Mouse (Mus musculus) C2C12 (cell line): ENCODE results near the gene Igf1. TPM values are rescaled to one million over a fixed set of nuclear protein-coding genes. Genes with fewer than 3 reads are reported as not detected.

ENCODE experiments used
- H3K27me3 ChIP-seq: one replicate; pipeline ENCODE4 v1.6.1; 2011; ENCODE audit not compliant: control insufficient read depth, insufficient read depth, insufficient read length
- H3K36me3 ChIP-seq: one replicate; pipeline ENCODE4 v1.6.1; 2011; ENCODE audit not compliant: control insufficient read depth, insufficient read depth
- H3K4me3 ChIP-seq: one replicate; pipeline ENCODE4 v1.5.1; 2011; ENCODE audit warnings: mild to moderate bottlenecking, control low read depth; ENCODE audit not compliant: poor library complexity, insufficient read depth, severe bottlenecking
- H3K79me2 ChIP-seq: one replicate; pipeline ENCODE4 v1.6.1; 2011; ENCODE audit not compliant: control insufficient read depth, insufficient read depth
- H3K79me3 ChIP-seq: one replicate; pipeline ENCODE4 v1.6.1; 2011; ENCODE audit warnings: low read depth, control low read depth
- H3ac ChIP-seq: one replicate; pipeline ENCODE3; 2011; ENCODE audit warnings: low read depth; ENCODE audit not compliant: control insufficient read depth, insufficient read length
- CEBPB ChIP-seq: IDR thresholded peaks from one replicate; pipeline ENCODE4 v1.6.1; 2011; ENCODE audit warnings: low read depth, mild to moderate bottlenecking, control low read depth, moderate library complexity
- CTCF ChIP-seq: IDR thresholded peaks from one replicate; pipeline ENCODE4 v1.5.1; 2011; ENCODE audit not compliant: control insufficient read depth, insufficient read depth, insufficient read length
- FOSL1 ChIP-seq: IDR thresholded peaks from one replicate; pipeline ENCODE4 v1.8.0; 2011; ENCODE audit warnings: mild to moderate bottlenecking, low read length; ENCODE audit not compliant: poor library complexity, insufficient read depth, severe bottlenecking
- MAX ChIP-seq: IDR thresholded peaks from one replicate; pipeline ENCODE4 v1.6.1; 2011; ENCODE audit warnings: mild to moderate bottlenecking, control low read depth
- MYOD1 ChIP-seq: IDR thresholded peaks from one replicate; pipeline ENCODE4 v1.6.1; 2011; ENCODE audit warnings: low read depth; ENCODE audit not compliant: control insufficient read depth, insufficient read length
- MYOG ChIP-seq: IDR thresholded peaks from one replicate; pipeline ENCODE4 v1.6.1; 2011; ENCODE audit not compliant: control insufficient read depth, insufficient read length; ENCODE audit errors: extremely low read depth
- USF1 ChIP-seq: IDR thresholded peaks from one replicate; pipeline ENCODE4 v1.6.1; 2011; ENCODE audit warnings: low read depth, mild to moderate bottlenecking, control low read depth, moderate library complexity
- polyA plus RNA-seq: library from polyadenylated mRNA; unstranded; fragments of >200 nt; fragmentation: generic; extraction: Trizol; gene quantifications from one replicate; pipeline ENCODE4 v1.2.1, GENCODE M21; 2012; ENCODE audit warnings: missing spikeins

Igf1 gene
- polyA plus RNA-seq, 1 experiment, result 0.05 TPM

DNA sequence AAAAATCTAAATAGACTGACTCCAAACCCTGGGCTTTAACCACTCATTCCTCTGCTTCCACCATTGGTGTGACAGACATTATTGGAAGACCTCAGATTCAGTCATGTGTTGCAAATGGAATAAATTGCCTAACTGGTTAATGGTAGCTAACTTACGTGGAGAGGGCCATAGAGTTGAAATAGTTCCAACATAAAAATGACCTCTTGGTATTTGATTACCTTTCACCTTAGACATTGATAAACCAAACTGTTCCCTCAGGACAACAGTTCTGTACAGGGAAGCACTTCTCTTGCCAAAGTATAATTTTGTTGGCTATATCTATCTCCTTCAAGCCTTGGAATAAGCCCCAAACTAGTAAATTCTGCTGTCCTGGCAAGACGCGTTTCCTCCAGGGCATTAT is 48.1 kb downstream of the Igf1 start:
- Histone ChIP-seq H3K27me3 (no peaks in the 10 kb centered on the region), H3ac (no peak overlapping the region), H3K36me3 (no peaks in the 10 kb centered on the region), H3K4me3 (no peak overlapping the region), H3K79me3 (no peaks in the 10 kb centered on the region), H3K79me2 (no peaks in the 10 kb centered on the region)
- TF ChIP-seq CEBPB, result no peak
- no peak for TF ChIP-seq MYOG
- TF ChIP-seq USF1, result no peak
- no peak for TF ChIP-seq MYOD1
- TF ChIP-seq FOSL1, result no peak
- TF ChIP-seq MAX, result no peak
- TF ChIP-seq CTCF, result no peak

DNA sequence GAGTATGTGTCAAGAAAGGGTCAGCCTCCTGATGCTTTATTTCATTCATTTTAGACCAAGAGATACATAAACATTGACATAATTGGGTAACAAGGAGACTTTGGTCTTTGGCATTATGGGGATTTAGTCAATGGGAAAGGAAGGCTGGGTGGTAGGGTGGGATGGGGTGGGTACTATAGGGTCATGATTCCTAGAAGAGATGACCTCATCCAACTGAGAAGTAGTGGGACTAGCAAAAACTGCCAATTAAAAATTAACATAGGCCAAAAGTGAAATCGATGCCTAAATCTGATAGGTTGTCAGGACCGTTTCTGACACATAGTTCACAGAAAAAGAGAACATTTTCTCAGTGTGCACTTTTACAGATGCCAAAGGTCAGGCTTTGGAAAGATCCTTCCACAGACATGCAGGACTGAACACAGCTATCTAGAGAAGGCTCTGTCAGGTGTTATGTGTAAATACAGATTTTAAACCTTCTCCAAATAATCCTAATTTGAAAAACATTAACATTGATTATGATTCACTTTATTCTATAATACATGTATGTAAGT is 48.8 kb downstream of the Igf1 start:
- H3K79me2 ChIP-seq, result no peaks in the 10 kb centered on the region
- H3K36me3 ChIP-seq, result no peaks in the 10 kb centered on the region
- no peak overlapping the region for H3ac ChIP-seq
- no peaks in the 10 kb centered on the region for H3K27me3 ChIP-seq
- H3K4me3 ChIP-seq, result no peak overlapping the region
- H3K79me3 ChIP-seq, result no peaks in the 10 kb centered on the region
- TF ChIP-seq MAX (no peak), CTCF (no peak), MYOD1 (no peak), FOSL1 (no peak), USF1 (no peak)

DNA sequence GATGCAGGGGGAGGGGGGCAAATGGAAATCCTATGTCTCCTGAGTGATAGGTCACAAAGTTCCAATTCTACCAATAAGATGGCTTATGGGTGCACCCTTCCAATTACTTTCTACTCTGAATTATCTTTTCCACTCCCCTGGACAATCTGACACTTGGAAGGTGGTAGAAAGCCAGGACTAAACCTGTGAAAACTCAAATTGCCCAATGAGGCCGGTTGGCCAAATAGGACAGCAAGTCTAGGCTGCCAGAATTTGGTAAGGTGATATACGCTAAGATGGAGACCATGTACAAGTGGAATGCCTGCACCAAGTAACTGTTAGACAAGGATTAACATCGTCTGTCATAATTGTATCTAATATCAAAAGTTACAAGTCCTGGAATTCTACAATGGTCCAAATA is 55.8 kb downstream of the Igf1 start:
- Histone ChIP-seq H3K79me2 (no peaks in the 10 kb centered on the region), H3K36me3 (no peaks in the 10 kb centered on the region), H3K27me3 (no peaks in the 10 kb centered on the region), H3K79me3 (no peaks in the 10 kb centered on the region), H3K4me3 (no peak overlapping the region), H3ac (no peak overlapping the region)
- no peak for TF ChIP-seq FOSL1
- TF ChIP-seq CTCF, result no peak
- no peak for TF ChIP-seq CEBPB
- no peak for TF ChIP-seq MYOG
- no peak for TF ChIP-seq MAX
- no peak for TF ChIP-seq MYOD1

DNA sequence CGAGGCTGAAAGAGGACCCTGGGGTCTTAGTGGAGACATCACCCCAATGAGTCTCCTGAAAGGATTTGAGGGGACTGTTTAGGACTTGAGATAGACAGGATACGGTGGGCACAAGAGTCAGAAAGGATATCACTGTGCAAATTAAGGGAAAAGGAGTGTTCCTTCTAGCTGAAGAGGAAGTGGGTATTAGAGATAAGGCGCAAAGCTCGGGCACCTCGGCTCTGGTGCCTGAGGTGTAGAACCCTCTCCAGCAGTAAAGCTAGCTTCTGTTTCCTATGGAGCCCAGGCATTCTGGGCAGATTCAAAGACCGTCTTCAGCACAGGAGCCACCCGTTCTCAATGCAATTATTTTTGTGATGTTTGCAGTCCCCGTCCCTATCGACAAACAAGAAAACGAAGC is 56.9 kb downstream of the Igf1 start:
- no peak overlapping the region for H3K4me3 ChIP-seq
- no peaks in the 10 kb centered on the region for H3K79me3 ChIP-seq
- TF ChIP-seq MAX (no peak), FOSL1 (no peak), MYOD1 (no peak), MYOG (no peak), USF1 (no peak), CTCF (no peak), CEBPB (no peak)
- H3K27me3 ChIP-seq, result no peaks in the 10 kb centered on the region
- no peaks in the 10 kb centered on the region for H3K36me3 ChIP-seq
- H3K79me2 ChIP-seq, result no peaks in the 10 kb centered on the region
- no peak overlapping the region for H3ac ChIP-seq

DNA sequence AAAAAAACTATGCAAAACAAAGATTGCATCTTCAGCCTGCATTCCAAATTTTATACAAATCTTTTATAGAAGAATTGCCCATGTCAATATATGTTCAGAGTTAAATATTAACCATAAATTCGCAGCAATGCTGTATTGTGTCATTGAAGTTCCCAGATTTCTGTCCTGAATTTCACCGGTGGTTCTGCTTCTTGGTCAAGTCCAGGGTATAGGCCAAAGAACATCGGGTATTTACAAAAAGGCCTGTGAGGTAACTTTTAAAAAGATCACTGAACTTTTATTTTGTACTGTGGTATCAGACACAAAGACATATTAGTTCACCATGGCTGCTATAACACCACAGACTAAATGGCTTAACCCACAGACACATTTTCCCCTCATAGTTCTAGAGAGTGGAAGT is 57.7 kb downstream of the Igf1 start:
- no peaks in the 10 kb centered on the region for H3K36me3 ChIP-seq
- no peaks in the 10 kb centered on the region for H3K79me3 ChIP-seq
- no peak overlapping the region for H3K4me3 ChIP-seq
- TF ChIP-seq MYOG (no peak), USF1 (no peak), FOSL1 (no peak), CTCF (no peak), CEBPB (no peak), MAX (no peak), MYOD1 (no peak)
- no peak overlapping the region for H3ac ChIP-seq
- H3K27me3 ChIP-seq, result no peaks in the 10 kb centered on the region
- no peaks in the 10 kb centered on the region for H3K79me2 ChIP-seq

DNA sequence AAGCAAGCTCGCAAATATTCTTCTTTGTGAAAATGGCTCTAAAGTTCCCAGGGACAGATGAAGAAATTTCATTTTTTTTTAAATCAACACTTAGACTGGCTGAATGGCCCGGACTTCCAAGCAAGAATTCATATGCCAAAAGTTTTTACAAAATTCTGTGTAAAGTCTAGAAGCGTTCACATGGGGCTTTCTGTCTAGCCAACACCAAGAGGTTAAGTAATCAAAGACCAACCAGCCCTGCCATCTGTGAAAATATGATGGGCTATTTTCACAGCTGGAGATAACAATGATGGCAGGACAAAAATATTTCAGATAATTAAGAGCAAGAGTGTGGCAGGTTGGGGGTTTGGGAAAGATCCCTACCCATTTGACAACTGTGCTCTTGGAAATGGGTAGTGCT is 64.2 kb downstream of the Igf1 start:
- Histone ChIP-seq H3K79me2 (no peaks in the 10 kb centered on the region), H3K4me3 (no peak overlapping the region), H3ac (no peak overlapping the region), H3K36me3 (no peaks in the 10 kb centered on the region), H3K79me3 (no peaks in the 10 kb centered on the region), H3K27me3 (no peaks in the 10 kb centered on the region)
- TF ChIP-seq MYOG (no peak), MYOD1 (no peak), CEBPB (no peak), FOSL1 (no peak), CTCF (no peak), MAX (no peak), USF1 (no peak)
